Mouse (Mus musculus): Measurements from ENCODE around the gene Myef2.
"Not testable (repeated sequence)": the region's sequence is repeated elsewhere in the genome, so short reads cannot be mapped to it uniquely, and the experiment has no call there.

Gene Myef2

DNA sequence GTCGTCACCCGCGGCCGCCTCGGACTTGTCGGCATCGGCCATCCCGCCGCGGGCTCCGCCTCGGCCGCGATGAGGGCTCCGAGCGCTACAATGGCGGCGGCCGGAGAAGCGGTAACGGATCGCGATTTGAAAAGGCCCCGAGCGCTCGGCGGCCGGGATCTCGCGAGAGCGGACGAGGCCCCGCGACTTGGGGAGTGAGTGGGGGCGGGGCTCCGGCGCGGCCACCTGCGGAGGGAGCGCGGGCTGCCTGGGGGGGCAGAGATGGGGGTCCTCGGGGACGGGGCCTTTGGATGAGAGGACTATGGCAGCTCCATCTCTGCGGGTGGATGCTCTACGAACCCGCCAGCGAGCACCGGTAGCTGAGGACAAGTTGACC, at the start of gene Myef2:
Gene Myef2, minus strand, starts transcription at position 185 of the 376 bp plus-strand sequence.
- DNase-seq (ENCODE audit: low read depth, low spot score): peak; percentile 79

DNA sequence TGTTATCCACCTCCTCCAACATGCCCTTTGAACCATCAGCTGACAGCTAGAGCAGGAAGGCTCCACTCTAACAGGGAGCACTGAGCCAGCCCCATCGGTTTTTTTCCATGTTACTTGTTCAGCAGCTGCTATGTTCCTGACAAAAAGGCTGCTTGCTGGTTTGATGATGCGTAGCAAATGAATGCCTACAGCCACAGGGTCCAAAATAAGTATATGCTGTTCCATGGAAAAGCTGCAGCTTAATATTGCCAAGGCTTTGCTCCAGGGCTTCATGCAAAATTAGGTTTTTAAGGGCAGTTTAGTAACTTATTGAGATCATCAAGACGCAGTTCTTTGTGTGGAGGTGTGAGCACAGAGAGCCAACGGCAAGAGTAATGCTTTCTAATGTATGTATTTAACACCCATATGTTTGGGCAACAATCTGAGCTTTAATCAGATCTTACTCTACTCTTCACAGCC, 38.6 kb upstream of the Myef2 start:
- peak; percentile 26 for DNase-seq (ENCODE audit: low read depth, low spot score)

DNA sequence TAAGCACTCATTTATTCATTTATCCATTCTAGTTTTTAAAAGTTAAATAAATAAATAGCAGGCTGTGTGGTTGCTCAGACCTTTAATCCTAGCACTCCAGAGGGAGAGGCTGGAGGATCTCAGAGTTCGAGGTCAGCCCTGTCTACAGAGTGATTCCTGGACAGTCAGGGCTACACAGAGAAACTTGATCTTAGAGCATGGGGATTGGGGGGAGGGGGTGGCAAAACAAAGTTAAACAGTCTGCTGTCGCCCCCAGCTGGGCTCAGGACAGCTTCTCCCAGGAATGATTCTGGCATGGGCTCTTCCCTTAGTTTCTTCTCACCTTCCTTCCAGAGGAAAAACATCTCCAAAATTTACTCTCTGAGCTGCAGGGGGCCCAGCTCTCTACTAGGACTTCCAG, 32.0 kb upstream of the Myef2 start:
- DNase-seq (ENCODE audit: low read depth, low spot score): peak; percentile 12

DNA sequence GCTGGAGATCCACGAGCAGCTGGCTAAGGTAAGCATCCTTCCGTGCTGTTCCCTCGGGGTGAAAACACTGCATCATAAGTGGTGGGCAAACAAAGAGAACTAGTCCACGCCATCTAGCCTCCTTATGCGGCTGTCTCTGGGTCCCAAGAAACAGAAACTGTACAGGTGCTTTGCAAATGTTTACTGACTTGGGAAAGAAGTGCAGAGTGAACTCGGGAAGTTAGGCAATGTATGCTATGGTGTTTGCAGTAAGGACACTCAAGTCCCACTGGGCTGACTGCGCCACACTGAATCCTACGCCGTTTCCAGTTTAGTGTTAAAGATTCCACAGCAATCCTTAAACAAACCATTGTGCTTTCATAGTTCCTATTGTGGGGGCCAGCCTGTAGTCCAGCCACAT, 30.8 kb upstream of the Myef2 start:
- DNase-seq (ENCODE audit: low read depth, low spot score): no peak

DNA sequence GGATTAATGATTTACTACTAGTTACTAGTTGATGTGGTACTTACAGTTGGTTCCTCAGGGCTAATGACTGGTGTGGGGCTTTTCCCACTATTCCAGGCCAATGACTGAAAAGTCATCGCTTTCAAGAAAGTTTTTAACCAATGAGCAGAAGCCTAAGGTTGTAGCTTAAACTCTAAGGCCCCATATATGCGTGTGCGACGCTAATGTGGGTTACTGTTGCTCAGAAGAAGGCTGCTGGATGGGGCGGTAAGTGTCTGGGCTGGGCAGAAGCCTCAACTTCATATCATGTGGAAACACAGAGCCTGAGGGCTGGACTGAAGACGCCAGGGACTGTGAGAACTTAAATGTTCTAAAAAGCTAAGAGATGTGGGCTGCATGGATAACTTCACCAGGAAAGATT, 28.9 kb upstream of the Myef2 start, which contains the start of gene Slc12a1:
Gene Slc12a1, plus strand, starts transcription at position 118 of the 400 bp plus-strand sequence.
- DNase-seq (ENCODE audit: low read depth, low spot score): no peak

DNA sequence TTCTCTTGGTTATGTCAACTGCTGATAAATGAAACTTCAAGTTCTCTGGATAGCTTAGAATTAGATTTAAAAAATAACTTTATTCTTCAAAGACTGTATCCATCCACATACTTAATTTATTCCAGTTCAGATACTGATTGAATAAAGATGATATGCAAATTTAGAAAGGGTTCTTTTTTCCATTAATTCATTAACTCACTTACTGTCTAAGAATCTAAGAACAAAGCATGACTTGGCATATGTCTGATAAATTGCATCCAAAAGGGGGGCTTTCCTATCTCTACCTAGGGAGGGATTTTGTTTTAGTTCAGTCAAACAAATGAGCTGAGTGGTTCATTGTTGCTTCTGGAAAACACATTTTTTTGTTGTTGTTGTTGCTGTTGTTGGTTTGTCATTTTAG, 18.9 kb upstream of the Myef2 start:
- DNase-seq (ENCODE audit: low read depth, low spot score): no peak

DNA sequence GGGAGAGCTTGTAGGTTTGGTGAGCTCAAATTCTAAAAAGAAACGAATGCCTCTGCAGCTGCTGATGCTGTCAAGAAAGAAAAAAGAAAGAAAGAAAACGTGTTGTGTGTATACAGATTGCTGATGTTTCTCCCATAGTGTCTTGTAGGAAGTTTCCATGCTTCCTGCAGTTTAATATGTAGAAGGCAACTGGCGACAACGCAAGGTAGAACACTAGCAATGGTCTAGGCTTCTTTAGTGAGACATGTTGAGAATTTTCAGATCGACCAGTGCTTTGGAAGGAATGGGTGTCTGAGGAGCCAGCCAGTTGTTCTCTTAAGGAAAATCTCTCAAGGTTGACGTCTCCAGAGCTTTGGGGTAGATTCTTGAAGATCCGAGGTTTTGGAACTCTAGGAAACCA, 13.4 kb upstream of the Myef2 start:
- no peak for DNase-seq (ENCODE audit: low read depth, low spot score)

DNA sequence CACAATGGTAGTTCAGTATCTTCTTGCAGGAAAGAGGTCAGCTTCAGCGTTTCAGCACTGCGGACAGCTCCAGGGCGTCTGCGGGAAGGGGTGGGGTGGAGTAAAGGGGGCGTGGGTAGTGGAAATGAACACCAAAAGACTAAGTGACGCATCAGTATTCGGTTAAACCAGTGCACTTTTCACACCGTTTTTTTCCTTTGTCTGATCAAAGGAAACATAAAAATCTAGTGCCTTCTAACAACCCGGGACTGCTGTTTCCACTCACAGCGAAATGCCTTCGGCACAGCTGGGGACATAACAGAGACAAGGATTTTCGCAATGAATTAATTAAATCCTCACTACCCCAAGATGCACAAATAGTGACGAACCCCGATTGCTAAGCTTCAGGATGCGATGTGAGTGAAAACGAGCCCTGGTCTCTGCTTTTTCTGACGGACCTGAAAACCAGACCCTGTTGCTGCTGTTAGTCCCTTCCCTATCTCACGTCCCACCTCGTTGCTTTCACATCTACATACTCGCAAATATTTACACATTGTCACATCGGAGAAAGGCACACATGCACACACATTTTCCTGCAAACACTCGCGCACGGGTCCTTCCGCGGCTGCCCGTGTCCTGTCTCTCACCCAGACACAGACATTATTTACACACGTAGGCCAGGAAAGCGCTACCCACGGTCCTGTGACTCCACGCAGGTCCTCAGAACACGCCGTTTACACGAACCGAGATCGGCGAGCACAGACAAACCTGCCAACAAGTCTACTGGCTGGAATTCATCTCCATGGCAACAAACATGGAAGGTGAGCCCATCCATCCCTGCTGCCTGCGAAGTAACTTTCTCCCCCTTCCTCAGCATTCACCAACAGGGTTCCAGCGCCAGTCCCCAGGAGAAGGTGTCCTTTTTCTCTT, 12.7 kb upstream of the Myef2 start, which contains the start of gene Ctxn2:
Gene Ctxn2, plus strand, starts transcription at position 790 of the 909 bp plus-strand sequence.
- DNase-seq (ENCODE audit: low read depth, low spot score): peak; percentile 84

DNA sequence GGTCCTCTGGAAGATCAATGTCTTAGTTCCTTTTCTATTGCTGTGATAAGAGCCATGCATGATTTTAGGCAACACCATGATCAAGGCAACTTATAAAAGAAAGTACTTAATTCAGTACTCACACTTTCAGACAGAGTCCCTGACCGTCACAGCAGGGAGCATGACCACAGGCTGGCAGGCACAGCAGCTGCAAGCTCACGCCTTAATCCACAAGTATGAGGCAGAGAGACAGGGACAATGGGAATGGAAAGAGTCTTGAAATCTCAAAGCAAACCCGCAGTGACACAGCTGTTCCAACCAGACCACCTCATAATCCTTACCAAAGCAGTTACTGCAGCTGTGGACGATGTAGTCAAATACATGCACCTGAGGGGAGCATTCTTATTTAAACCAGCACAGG, 10.7 kb upstream of the Myef2 start:
- no peak for DNase-seq (ENCODE audit: low read depth, low spot score)

DNA sequence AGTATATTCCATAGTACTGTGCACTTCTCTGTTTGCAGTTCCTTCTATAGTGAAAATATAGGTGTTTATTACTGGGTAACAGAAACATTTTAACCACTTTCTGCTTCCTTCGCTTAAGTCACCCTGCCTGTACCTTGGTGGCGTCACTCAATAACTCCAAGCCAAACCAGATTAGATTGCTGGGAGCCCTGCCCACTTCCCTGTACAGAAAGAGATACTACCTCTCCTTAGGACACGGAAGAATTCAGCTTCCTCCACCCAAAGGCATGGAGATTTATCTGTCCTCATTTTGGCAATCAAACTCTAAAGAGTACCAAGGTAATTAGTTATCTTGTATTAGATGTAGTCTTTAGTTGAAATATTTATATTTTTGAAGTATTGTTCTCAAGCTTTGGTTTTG, 3.3 kb upstream of the Myef2 start:
- no peak for DNase-seq (ENCODE audit: low read depth, low spot score)

DNA sequence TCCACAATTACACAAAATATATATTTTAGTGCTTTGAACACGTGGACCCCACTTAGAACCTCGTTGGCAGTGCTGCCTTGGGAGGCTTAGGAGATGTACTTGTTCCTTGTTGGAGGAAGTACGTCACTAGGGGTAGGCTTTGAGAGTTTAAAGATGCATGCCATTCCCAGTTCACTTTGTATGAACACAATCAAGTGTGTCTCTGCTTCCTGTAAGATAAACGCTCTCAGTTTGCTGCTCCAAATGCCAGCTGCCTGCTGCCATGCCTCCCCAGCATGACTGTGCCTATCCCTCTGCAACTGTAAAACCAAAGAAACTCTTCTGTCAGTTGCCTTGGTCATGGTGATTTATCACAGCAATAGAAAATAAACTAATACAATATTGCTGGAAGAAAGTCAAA, 2.4 kb upstream of the Myef2 start:
- no peak for DNase-seq (ENCODE audit: low read depth, low spot score)

DNA sequence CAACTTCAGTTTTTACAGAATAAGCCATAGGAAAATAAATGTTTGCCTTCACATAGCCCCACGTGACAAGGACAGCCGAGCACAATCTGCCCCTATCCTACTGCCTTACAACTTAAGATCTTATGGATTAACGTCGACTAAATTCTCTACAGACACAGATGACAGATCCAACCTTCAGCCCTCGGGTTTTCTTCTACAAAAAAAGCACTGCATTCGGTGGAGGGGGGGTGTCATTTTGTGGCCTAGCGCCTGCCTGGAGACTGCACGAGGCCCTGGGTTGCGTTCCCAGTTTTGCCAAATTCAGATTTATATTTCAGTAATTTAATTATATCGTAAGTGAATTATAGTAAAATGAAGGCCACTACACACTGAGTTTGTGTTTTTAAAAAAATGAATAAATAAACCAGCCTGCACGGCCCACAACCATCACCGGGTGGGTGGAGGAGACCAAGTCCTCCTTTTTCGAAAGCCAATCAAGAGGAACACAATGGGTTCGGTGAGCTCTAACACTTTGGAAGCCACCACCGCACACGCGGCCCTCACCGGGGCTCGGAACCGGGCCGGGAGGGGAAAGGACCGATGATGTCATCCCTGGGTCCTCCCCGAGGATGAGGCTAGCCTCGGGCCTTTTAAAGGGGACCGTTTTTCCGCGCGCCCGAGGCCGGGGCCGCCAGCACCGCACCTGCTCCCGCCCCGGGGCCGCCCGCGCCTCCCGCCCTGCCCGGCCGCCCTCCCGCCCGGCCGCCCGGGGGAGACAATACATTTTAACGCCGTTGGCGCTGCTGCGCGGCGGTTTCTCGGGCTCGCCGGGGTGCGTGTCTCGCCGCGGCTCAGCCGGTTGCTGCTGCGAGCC, 611 bp downstream of the Myef2 start:
- peak; percentile 62 for DNase-seq (ENCODE audit: low read depth, low spot score)

DNA sequence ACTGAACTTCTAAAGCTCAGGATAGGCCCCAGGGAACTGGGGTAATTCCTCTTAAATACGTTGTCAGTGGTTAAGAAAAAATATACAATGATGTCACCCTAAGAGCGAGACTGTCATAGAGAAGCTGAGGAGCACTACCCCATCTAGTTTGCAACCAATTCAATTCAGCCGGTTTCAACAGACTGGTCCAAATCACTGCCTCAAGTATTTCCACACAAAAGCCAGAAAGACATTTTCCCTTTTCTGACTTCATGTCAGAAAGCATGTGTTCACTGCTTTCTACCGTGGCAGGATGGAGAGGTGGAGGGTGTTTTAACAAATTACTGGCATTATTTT, 1.2 kb downstream of the Myef2 start:
- peak; percentile 66 for DNase-seq (ENCODE audit: low read depth, low spot score)

DNA sequence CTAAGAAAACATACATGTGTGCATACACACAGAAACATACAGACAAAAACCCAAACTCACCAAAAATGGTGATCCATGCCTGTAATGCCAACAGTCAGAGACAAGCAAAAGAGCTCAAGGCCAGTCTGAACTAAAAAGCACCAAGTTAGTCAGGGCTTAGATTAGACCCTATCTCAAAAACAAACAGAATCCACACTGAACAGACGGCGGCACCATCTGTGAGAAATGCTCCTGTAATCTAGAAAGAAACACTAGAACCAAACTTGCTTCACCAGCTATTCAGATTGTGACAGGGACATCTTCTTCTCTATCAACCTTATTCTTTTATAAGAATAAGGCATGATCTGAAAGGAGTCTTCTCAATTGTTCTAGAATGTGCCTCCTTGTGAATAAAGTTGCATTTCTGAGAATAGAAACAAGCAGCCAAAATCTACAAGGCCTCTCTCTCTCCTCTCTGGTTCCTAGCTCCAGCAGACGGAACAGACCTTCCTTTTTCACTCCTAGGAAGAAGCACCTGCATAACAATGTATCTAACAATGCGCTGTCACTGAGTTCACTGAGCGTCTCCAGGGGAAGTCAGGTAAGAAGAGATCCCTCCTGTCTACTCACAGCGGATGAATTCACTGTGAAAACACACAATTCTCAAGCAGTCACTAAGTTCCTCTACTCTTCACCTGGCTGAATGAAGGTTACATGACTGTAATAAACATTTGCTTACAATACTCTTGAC, 3.9 kb downstream of the Myef2 start:
- no peak for DNase-seq (ENCODE audit: low read depth, low spot score)

DNA sequence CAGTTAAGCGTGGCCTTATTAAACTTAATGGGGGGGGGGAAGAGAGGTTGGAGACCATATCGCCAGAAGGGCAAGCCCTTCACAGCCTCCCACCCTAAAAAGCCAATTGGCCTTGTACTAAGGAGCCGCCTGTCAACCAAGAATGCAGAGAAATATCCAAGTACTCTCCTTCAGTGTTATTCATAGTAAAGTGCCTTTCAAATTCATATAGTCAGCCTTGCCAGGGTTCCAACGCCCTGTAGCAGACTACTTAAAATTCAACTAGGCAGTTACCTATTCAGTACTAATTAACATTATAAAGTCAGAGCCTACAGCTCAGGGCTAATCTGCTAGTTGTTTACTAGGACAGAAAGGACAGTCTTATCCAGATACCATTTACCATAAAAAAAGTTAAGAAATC, 16.9 kb downstream of the Myef2 start:
- DNase-seq (ENCODE audit: low read depth, low spot score): not testable (repeated sequence)

DNA sequence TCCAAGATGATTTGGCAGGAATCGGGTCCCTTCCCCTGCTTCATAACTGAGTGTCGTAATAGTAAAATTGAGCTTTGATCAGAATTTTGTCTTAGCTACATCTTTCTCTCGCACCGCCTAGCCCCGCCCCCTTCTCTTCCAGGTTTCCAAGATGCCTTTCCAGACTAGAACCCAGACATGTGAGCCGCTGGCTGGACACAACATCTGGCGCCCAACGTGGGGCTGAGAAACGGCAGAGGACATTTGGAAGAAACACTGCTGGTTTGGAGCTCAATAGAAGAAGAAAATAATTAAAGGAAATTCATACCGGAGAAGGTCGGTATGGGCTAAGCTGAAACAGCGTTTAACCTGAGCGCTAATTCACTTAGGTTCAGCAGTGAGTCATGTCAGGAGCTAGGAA, 19.0 kb downstream of the Myef2 start:
- not testable (repeated sequence) for DNase-seq (ENCODE audit: low read depth, low spot score)

DNA sequence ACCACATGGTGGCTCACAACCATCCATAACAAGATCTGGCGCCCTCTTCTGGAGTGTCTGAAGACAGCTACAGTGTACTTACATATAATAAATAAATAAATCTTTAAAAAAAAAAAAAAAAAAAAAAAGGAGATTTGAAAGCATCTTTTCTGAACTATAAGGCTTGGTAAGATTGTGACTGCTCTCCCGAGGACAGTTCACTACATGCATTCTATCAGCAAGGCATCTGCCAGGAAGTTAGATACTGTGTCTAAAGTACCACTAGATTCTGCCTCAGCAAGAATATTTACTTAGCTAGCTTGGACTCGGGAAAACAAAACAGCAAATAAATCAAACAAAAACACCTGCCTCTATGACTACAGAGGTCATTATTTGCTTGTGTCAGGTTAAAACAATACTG, 31.3 kb downstream of the Myef2 start:
- not testable (repeated sequence) for DNase-seq (ENCODE audit: low read depth, low spot score)

DNA sequence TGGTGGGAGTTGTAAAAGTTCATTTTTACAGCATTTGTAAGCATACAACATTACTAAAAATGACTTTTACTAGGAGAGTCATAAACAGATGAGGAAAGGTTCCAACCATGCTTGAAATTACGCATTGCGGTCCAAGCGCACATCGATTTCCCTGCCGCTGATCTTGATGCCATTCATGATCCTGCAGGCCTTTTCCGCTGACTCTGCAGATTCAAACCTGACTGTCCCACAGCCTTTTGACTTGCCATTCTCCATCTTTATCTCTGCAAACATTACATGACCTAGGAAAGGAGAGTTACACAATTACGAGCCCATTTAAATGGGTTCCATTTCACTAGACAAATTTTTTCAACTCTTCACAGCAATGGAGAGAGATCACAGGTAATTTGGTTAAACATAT, 34.7 kb downstream of the Myef2 start:
- DNase-seq (ENCODE audit: low read depth, low spot score): no peak

DNA sequence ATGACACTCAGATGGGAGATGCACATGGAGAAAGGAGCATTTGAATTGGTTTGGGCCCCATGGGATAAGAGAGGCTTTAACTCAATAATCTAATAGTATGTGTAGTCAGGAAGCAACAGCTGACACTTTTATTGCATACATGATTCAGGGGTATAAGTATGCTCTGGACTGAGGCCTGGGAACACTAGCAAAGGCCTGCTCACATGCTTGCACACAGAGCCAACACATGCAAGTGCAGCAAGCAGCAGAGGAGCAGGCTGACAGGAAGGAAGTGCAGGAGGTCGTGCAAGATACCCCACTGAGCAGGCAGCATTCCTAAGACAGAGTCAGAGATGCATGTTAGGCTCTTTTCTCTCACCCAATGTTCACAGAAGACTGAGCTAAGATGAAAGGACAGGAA, 39.6 kb downstream of the Myef2 start:
- DNase-seq (ENCODE audit: low read depth, low spot score): no peak

DNA sequence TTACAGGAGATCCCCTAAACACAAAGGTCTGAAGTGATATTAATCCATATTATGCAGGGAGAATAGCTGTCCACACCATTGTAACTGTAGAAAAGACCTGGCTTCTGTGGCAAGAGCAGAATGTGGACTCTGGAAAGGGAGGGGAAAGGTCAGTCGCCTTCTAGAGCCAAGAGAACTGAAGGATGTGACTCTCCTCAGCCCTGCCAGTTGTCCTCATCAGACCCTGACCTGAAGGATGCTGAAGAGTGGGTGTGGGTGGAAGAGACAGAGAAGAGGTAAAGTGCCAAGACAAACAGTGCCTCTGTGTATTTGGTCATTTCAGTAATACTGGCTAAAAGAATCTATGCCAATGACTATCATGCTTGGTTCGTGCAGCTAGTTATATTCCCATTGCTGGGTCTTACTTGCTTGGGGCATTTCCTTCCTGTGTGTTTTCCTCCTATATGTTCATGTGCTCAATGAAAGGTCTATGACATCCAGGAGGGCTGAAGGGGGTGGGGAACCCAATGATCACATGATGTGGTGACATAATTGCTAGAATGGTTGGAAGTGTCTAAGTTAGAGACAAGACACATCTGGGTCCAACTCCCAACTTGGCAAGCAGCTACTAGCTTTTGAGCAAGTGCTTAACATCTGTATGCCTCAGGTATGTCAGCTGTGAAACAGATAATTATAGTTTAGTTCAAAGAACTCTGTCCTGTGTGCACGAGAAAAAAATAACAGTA, 50.2 kb downstream of the Myef2 start:
- DNase-seq (ENCODE audit: low read depth, low spot score): peak; percentile 22

DNA sequence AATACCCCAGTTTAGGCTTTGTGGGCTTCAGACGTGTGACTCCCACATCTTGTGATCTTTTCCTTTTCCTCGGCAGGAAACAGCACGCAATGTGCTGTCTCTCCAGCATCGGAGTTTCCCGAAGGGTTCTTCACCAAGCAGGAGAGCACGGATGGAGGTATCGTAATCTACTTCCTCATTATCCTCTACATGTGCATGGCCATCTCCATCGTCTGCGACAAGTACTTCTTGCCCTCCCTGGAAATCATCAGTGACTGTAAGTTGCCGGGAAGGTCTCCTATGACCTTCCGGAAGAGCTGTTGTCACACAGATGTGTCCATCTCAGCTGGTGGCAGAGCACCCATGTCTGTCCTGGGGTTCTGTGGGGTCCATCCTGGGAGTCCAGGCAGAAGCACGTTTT, 54.8 kb downstream of the Myef2 start:
- DNase-seq (ENCODE audit: low read depth, low spot score): no peak
